Mouse (Mus musculus) c-Kit-positive CD71-positive TER-119-negative erythroid progenitor cells, embryonic 14.5 days (primary cell): ENCODE data around the gene Iqgap2.

Experiments
- DNase-seq: peaks from one replicate; pipeline ENCODE4 v3.0.0-alpha.2; 2013; ENCODE audit warnings: low read depth

Gene Iqgap2

DNA sequence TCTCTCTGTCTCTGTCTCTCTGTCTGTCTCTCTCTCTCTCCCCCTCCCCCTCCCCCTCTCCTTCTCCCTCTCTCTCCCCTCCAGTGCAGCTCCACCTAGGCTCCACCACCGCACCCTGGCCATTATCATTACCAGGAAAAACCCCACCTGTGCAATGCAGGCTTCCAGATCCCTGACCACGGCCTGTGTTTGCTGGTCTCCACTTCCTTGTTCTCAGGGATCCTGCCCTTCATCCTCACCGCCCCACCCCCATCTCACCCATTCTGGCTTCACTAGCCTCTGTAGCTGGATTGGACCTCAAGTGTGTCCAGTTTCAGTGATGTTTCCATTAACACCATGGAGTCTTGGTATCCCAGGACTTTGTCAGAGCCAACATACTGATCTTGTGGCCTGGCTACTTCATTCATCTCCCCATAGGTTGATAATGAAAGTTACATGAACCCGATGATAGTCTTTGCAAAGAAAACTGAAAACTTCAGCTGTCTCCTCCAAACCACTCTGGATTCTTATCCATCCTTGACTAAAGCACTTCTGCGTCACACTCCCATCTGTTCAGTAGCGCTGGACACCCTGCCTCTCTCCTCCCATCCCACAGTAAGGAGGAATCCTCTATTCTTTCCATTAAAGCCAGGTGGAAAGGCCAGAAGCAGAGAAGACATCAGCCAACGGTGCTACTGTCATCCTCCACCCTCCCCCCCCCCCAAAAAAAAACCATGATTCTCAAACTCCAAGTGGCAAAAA lies 62.1 kb downstream of the Iqgap2 start:
- no peak for DNase-seq

- DNase-seq = no peak
These were observed 63.1 kb downstream of the Iqgap2 start for GRCm38 (mm10) chr13:95828616-95829015.

- DNase-seq = no peak
These were observed 65.5 kb downstream of the Iqgap2 start for GRCm38 (mm10) chr13:95826178-95826577.

- DNase-seq = no peak
These were observed 68.8 kb downstream of the Iqgap2 start for GRCm38 (mm10) chr13:95822918-95823317.

DNA sequence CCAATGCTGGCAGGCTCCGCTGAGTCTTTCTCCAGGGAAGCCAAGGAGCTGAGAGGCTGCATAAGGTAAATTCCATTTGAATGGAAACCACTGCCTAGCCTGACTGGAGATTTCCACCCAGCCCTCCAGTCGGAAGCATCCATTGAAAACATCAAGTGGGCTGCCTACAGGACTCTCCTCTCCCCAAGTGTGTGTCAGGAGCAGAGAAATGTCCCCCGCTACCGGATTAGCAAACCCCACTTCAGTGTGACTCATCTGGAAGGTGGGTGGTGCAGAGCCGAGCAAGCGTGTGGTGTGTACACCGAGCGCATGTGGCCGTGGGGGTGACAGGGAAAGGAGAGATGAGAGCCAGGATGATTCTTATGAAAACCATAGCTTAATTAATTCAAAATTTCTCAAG lies 71.7 kb downstream of the Iqgap2 start:
- no peak for DNase-seq

DNA sequence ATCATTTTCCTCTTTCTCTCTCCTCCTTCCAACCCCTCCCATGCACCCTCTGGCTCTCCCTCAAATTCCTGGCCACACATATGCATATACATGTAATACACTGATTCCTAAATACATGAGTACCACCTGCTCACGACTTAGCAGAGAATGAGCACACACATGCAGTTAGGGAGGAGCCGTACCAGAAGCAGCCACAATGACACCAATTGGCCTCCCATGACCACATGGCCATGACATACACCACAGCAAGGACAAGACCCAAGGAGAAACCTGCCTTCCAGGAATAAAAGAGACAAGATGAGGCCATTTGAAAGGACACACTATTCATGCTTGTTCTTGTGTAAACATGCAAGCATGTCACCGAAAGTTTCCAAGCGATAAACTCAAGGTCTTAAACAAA lies 72.8 kb downstream of the Iqgap2 start:
- DNase-seq = no peak

- no peak for DNase-seq
These were observed 78.1 kb downstream of the Iqgap2 start for GRCm38 (mm10) chr13:95813643-95814042.

- DNase-seq = no peak
These were observed 80.9 kb downstream of the Iqgap2 start for GRCm38 (mm10) chr13:95810796-95811195.

GRCm38 (mm10) chr13:95807106-95807750 lies 84.5 kb downstream of the Iqgap2 start:
- no peak for DNase-seq

- no peak for DNase-seq
These were observed 86.1 kb downstream of the Iqgap2 start for GRCm38 (mm10) chr13:95805469-95806166.

DNA sequence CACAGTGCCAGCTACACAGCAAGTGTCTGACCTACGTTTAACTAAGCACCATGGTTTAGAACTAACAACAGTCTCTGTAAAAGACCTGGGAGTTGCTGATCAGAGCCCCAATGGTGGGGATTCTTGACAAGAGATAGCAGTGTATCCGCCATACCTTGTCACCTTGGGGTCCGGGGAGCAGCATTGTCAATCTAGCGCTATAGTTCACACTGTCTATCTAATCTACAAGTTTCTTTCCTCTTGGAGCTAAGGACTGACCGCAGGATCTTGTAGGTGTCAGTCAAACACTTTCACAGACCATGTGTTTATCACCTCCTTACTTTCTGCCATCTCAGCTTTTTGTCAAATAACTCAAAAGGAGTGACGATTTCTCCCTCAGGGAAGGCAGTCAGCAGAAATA lies 87.6 kb downstream of the Iqgap2 start:
- no peak for DNase-seq

DNA sequence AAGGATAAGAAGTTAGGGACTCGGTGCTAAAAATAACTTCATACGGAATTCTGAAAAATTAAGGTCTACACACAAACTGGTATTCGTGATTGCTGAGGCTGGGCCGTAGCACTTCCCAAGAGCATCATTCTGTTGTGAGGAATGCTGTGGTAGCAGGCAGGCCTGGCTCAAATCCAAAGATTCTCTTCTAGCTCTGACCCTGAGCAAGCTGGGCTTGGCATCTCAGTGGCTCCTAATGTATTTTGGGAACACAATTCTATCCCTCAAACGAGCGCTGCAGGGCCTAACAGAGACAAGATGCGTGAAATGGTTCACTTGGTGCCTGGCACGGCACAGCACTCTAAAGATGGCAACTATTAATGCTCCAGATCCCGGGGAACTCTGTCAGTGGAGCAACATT lies 90.8 kb downstream of the Iqgap2 start:
- no peak for DNase-seq

- DNase-seq = no peak
These were observed 92.4 kb downstream of the Iqgap2 start for GRCm38 (mm10) chr13:95799322-95799721.

GRCm38 (mm10) chr13:95798721-95799120 lies 93.0 kb downstream of the Iqgap2 start:
- DNase-seq = no peak

DNA sequence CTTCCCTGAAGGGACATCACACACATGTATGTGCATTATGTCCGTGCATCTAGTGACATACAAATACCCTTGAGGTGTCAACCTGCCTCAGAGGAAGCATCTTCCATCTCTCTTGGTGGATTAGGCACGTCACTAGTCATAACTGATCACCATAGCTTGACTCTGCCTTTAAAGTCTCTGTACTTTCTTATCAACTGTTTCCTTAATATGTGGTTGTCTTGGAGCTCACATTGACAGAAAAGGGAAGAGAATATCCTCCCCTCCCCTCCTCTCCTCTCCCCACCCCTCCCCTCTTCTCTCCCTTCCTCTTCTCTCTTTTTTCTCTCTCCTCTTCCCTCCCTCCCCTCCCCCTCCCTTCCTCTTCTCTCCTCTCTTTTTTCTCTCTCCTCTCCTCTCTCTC lies 94.2 kb downstream of the Iqgap2 start:
- no peak for DNase-seq

DNA sequence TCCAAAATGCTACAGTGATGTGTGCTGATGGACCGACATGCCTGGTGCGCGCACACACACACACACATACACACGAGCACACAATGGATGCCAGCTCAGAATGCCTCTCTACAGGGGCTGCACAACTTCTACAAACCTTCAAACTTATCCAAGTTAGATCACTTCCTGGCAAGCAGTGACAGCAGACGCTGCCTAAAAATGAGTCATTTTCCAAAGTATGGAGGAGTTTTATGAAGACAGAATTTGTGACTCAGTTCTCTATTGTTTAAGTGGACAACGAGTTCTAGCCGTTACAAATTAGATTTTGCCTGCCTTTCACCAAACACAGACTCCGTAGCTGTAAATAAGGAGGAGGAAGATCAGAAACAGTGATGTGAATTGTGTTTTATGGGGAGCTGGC lies 97.4 kb downstream of the Iqgap2 start:
- DNase-seq = no peak

GRCm38 (mm10) chr13:95790883-95791282 lies 100.8 kb downstream of the Iqgap2 start:
- DNase-seq = no peak

- DNase-seq = no peak
These were observed 102.9 kb downstream of the Iqgap2 start for GRCm38 (mm10) chr13:95788631-95789376.

DNA sequence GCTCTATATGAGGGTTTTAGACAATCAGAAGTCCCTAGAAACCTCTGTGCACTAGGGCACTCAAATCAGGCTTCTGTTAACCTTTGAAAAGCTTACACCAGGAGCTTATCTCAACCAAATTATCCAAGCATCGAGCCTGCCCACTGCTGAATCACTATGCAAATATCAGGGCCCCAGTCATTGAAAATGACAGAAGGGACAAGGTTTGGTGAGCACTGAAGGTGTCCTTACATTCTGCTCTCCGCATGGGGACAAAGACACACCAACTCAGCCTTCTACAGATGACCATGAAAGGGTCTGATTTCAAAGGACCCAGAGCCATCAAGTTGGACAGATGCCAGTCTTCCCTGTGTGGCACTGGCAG lies 108.8 kb downstream of the Iqgap2 start:
- DNase-seq = no peak

DNA sequence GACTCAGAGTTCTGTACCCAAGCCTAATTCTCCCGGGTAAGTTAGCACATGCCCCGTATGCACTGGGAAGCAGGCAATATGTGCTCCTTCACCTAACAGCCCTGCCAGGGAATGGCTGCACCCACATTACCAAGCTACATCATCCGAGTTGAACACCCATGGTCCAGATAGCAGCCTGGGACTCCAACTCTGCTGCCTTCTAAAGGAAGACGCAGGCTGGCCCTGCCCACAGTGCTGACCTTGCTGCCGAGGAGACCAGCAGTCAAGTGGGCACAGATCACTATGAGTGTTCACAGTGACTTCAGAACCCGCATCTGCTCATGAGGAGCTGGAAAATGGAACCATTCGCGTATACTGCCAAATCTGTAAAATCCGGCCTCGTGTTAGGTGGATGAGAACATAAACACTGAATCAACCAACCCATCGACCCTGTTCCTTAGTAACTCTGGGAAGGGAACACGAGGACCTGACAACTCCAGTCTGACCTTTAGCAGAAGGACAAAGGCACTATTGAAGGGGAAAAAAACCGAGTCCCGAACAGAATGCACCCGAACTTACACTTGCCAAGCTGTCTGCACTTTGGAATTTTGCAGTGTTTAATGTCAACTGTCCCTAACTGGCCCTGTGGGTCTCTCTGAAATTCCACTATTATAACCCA lies 109.3 kb downstream of the Iqgap2 start:
- no peak for DNase-seq

- no peak for DNase-seq
These were observed 111.7 kb downstream of the Iqgap2 start for GRCm38 (mm10) chr13:95780038-95780437.

DNA sequence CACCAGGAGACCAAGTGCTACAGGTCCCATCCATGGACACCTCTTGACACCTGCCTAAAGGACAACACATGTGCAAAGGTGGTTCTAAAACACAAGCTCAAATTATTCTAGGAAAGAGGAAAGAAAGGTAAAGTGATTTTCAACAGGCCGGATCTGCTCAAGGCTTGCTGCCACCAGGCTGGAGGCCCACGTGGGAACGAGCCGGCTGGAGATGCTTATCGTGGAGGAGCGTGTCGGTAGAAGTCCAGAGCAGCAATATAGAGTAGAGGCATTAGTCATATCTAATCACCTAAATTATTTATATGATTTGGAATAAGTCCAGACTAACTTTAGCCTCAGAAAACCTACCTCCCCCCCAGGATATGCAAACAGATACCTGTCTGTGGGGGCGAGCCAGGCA lies 112.5 kb downstream of the Iqgap2 start:
- no peak for DNase-seq
